Mouse (Mus musculus): ENCODE data around the gene Pm20d1.

Pm20d1 gene

DNA sequence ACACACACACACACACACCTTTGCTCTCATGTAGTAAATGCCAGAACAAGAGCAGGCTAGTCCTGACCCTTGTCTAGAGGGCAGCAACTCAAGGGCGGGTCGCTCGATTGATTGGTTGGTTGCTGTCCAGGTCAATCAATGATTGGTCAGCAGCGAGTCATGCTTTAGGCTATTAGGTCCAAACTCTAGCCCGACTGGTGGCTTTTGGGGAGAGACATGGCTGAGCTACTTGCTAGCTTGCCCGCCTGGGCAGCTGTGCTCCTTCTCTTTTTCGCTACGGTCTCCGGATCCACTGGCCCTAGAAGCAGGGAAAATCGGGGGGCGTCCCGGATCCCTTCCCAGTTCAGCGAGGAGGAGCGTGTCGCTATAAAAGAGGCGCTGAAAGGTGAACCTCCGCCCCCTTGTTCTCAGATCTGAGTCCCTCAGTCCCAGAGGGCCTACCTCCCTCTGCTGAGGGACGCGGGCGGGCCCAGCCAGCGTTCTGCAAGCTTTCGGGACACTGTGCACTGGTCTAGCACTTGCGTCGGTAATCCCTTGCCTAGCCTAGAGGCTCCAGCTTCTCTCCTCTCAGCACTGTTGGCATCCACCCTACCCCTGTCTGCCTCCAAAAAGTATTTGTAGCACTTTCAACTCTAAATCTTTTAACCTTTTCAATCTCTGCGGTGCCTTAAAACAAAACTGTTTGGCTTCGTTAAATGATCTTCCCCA, at the start of gene Pm20d1:
Gene Pm20d1 (plus strand): TSS at position 180 of the 708 bp plus-strand sequence.
- TF ChIP-seq GATA4 (IDR thresholded peaks at IDR 0.05; ENCODE audit: insufficient replicate concordance, low read length), result no peak

DNA sequence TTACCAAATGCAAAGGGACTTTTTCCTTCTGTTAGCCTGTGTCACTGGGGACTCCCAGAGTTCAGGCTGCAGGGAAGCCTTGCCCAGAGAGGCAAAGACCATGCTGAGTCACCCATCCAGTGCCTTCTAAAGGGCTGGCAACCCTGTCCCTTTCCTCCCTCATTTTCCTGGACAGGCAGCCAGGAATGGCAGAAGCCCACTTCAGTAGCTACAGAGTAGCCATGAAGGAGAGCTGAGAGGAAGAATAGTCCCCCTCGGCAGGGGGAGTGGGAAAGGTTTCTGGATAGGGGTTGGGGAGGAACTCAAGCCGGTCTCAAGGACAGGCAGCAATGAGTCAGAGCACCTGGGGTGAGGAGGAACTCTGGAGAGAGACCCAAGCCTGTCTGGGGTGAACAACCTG, 49.4 kb upstream of the Pm20d1 start:
- TF ChIP-seq GATA4 (IDR thresholded peaks at IDR 0.05; ENCODE audit: insufficient replicate concordance, low read length), result no peak

DNA sequence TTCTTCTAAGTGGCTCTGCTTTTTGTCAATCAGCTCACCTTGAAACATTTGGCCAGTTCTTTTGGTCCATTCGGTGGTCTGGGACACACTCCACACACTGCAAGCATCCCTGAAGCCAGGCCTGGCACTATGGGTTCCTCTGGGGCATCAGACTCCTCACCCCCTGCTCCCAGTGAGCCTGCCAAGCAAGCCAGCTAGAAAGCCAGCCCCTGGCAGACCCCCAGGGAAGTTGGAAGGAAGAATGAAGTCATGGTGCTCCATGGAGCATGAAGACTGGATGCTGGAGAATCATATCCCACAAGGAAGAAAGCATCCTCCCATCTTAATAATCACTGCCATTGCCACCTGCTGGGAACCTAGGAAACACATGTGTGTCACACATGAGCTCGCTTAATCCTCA, 48.5 kb upstream of the Pm20d1 start:
- no peak for TF ChIP-seq GATA4 (IDR thresholded peaks at IDR 0.05; ENCODE audit: insufficient replicate concordance, low read length)

DNA sequence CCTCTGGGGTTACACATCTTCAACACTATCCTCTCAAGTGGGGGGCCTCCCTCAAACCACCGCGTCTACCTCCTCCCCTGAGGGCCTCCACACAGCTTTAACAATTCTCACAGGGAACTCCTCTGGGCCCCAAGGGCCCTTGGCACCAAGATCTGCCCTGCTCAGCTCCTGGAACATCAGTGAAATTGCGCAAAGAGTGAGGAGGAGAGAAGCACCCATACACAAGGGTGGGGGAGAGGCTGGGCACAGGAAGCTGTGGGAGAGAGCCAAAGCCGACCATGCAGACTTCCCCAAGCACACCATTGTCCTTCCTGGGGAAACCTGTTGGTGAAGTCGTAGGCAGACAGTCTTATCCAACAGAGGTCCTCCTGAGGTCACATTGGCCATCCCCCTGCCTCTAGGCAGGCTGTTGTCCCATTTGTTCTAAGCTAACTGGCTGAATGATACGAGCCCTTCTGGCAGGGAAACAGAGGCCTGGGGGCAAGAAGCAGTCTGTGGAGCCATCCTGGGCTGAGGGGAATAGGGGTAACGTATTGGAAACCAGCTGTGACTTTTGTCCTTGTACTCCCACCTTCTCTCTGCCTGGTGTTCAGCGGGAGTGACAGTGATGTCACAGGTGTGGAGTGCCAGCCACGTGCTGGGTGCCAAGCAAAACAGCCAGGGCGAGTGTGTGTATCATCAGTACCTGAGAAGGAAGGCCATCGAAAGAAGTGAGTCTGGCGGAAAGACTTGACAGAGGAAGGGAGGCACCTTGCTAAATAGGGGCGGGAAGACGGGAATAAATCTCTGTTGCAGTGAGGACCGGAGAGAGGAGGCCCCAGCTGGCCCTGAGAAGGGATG, 47.3 kb upstream of the Pm20d1 start:
- TF ChIP-seq GATA4 (IDR thresholded peaks at IDR 0.05; ENCODE audit: insufficient replicate concordance, low read length), result no peak

DNA sequence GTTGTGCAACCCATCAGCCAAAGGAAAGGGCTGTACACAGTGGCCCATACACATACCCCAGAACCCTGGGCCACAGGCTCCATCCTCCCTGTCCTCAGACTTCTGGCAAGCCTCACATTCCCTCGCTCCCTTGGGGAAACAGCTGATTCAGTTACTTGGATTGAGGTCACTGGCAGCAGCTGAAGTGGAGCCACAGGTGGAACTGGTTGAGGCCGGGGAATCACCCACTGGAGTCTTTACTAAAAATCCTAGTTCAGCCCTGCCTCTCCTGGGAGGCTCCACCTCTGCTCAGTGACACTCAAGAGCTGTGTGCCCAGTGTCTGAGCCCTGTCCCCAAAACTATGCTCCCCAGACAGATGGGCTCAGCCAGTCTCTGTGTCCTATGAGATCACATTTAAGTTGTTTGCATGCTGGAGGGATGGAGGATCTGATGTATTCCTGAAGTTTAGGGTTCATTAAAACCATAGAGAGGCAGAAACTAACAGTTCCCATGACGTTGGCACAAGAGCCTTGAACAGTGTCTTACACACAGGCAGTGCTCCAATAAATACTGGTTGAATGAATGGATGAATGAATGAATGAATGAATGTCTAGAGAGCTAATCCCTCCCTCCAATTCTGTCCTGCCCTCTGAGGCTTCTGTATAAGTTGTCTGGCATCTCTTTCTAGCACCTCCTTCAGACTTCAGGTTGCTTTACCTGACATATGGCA, 45.8 kb upstream of the Pm20d1 start:
- no peak for TF ChIP-seq GATA4 (IDR thresholded peaks at IDR 0.05; ENCODE audit: insufficient replicate concordance, low read length)

DNA sequence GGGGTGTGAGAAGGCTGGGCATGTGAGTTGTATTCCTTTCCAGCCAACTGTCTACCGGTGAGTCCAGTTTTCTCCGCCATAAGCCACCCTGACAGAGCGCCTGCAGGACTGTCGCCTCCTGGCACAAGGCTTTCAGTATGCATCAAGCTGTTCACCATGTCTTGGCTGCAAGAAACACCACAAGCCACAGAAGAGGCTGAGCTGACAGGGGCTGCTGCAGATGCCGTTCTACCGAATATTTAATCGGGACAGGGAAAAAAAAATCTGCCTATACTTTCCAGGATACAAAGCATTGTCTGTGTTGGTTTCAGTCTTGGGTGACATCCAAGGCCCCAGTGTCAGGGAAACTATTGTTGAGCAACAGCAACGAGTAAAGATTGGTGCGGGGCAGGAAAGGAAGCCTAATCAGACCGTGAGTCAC, 45.3 kb upstream of the Pm20d1 start:
- TF ChIP-seq GATA4 (IDR thresholded peaks at IDR 0.05; ENCODE audit: insufficient replicate concordance, low read length), result 0 out of 2 replicates have a peak, but pooled peaks have one; percentile 39

DNA sequence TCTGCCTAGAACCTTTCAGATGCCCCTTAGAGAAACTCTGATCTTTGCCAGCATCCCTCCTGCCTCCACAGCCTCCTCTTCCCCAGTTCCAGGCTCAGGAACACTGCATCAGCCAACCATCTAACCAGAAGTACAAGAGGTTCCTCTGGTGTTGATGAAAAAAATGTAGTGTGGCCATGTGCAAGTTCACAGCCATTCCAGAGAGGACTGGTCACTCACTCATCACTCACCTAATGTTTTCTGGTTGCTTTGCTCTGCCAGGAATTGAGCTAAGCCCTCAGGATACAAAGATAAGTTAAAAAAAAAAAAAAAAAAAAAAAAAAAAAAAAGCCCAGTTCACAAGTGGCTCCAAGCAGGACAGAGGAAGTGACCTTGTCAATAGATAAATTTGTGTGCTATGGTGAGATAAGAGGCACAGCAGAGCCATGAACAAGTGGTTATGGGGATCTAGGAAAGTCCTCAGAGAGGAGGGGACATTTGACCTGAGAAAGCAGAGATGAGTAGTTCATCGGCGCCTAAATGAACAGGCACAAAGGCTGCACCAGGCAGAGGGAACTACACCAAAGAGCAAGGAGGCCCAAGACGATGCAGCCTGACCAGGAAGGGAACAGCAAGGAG, 42.9 kb upstream of the Pm20d1 start:
- peak; percentile 31; the same call in 1 of the 2 replicates for TF ChIP-seq GATA4 (IDR thresholded peaks at IDR 0.05; ENCODE audit: insufficient replicate concordance, low read length)

DNA sequence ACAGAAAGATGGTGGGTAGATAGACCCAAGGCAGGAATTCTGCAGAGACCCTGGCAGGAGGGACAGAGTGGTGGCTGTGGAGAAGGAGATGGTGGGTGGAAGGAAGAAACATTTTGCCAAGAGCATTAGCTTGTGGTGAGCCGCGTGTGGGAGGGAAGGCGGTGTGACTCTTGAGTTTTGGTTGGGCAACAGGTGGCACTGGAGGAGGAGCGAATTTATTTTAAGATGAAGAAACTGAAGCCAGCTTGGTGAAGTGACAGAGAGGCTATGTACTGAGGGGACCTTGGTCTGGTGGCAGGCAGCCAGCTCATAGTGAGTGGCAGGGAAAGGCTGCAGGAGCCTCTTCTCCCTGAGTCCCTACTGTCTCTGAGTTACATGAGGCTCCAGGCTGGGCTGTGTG, 42.3 kb upstream of the Pm20d1 start:
- no peak for TF ChIP-seq GATA4 (IDR thresholded peaks at IDR 0.05; ENCODE audit: insufficient replicate concordance, low read length)

DNA sequence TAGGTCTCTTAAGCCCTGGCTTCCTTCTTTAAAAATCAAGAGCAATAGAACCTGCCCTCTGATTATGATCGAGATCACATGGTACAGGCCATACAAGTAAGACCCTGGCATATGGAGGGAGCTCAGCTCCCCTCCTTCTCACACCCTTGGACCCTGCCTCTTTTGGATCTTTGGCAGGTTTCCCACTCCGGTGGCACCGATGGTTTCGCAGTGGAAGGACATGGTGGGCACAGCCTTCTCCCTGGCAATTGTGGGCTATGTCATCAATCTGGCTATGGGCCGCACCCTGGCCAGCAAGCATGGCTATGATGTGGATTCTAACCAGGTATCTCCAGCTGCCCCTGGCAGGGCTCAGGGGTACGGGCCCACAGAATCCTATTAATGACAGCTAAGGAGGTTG, 40.0 kb upstream of the Pm20d1 start:
- no peak for TF ChIP-seq GATA4 (IDR thresholded peaks at IDR 0.05; ENCODE audit: insufficient replicate concordance, low read length)

DNA sequence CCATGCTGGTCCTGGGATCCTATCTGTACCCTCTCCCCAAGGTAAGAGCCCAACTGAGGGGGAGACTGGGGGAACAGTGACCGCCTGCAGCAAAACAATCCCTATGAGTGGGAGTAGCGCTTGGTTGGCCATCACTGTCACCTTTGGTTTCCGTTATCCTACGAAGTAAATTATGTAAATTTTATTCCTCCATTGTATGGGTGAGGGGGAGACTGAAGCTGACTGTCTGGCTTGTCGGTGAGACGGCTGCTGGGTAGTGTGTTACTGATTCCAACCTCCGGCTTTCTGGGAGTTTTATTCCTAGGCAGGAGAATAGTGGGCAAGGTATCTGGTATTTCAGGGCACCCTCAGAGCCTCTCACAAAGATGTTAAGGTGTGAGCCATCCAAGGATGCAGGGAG, 38.4 kb upstream of the Pm20d1 start:
- no peak for TF ChIP-seq GATA4 (IDR thresholded peaks at IDR 0.05; ENCODE audit: insufficient replicate concordance, low read length)

DNA sequence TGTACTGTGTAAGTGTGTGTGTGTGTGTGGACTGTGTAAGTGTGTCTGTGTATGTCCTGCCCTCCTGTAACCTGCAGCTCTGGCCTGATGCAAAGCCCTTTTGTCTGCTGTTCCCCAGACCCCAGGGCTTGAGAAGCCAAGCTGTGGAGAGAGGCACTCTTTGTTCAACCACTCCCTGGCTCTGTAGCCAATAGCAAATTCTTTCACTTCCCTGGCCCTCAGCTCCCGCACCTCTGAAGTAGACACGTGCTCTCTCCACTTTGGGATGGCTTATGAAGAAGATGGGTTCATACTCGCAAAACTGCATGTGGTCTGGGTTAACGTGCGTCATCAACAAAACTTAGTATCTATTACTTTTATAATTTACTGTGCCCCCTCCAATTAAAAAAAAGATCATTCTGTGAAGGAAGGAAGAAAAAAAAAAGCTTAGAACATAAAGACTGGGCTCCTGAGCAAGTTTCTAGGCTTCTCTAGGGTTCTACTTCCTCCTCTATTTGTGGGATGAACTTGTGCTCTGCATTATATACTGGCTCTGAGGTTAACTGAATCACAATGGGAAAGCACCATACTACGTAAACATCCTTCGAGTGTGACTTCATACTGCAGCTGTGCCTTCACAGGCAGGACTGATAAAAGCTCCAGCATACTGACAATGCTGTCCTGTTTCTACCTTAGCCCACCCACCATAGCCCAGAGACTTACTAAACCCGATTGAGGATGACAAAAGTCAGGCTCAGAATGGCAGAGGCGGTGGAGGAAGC, 37.3 kb upstream of the Pm20d1 start:
- no peak for TF ChIP-seq GATA4 (IDR thresholded peaks at IDR 0.05; ENCODE audit: insufficient replicate concordance, low read length)

DNA sequence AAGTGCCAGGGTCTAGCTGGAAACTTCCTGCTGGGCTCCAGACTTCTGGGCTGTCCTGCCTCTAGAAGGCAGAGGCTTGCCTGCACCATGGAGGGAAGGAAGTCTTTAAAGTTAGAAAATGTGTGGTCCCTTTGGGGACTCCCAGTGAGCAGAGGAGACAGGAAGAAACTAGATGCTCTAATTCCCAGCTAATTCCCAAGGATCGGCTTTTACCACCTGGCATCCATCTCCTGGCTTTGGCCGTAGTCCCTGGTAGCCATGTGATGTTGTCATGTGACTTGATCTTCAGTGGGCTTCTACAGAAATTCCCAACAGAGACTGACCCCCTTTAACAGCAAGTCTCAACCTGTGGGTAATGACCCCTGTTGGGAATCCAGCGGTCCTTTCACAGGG, 36.8 kb upstream of the Pm20d1 start:
- TF ChIP-seq GATA4 (IDR thresholded peaks at IDR 0.05; ENCODE audit: insufficient replicate concordance, low read length), result no peak

DNA sequence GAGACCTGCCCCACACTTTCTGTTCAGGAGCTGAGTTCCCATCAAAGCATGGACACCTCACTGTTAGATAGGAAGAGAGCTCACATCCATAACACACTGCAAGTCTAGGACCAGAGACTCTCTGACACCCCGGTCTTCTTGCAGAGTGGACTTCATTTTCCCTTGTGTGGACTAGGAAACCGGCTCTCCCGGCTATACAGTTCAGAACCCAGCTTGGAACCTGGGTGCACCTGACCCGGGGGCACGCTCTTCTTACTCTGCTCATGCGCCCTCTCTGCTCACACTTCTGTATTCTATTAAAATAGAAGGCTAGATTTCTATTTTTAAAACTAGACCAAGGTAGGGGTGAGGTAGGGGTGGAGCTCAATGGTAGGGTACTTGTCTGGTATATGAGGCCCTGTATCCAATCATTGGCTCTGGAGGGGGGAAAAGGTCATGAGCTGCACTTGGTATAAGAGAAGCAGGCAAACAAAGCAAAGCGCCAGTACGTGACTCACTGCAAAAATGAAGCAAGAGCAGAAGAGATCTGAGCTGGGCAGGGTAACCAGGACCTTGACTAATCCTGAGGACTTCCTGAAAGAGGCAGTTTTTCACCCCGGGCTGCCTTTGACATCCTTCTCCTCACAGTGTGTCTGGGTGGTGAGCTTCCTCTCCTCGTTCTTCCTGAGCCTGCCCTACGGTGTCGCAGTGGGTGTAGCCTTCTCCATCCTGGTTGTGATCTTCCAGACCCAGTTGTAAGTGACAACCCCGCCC, 35.9 kb upstream of the Pm20d1 start:
- no peak for TF ChIP-seq GATA4 (IDR thresholded peaks at IDR 0.05; ENCODE audit: insufficient replicate concordance, low read length)

DNA sequence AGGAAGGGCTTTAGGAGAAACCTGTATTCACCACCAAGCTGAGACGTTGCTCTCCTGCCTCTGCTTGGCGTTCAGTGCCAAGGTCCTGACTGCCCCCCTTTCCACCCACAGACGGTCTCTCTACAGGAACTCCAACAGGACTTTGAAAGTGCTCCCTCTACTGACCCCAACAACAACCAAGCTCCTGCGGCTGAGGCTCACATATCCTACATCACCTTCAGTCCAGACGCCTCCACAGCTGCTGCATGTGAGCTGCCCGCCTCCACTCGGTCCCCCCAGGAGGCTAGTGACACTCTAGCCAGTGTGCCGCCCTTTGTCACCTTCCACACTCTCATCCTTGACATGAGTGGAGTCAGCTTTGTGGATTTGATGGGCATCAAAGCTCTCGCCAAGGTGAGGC, 33.5 kb upstream of the Pm20d1 start:
- TF ChIP-seq GATA4 (IDR thresholded peaks at IDR 0.05; ENCODE audit: insufficient replicate concordance, low read length), result no peak

All from liver, adult (tissue).